Mouse (Mus musculus): Measurements from ENCODE around the gene Aldh9a1. TPM values are rescaled to one million over a fixed set of nuclear protein-coding genes. Genes with fewer than 3 reads are reported as not detected.

Aldh9a1 gene
- polyA plus RNA-seq, 1 experiment from 2014 or later, result 38.3 TPM

DNA sequence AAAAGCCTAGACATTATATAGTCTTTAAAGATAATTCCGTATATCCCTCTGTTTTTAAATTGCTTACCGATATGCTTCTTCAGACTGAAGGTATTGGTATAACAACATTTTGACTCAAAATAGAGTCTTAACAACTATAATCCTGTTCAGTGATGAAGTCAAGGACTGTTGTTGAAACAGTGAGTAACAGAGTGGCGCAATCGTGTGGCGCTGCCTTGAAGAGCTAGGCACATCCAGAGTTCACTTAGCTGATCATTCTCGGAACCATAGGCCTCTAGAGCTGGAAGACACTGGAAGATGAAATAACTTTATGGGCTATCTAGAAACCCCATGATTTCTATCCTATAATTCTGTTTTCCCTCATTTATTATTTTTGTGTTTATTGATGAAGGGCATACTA is 28.1 kb upstream of the Aldh9a1 start:
- WGBS, result 96% methylated on average over 6 of the region's 6 CpGs
- Histone ChIP-seq H3K4me1 (replicated peaks; ENCODE audit: control insufficient read depth, insufficient read depth, low read length) (no peaks in the 10 kb centered on the region), H3K9ac (ENCODE audit: low read length) (no peak overlapping the region), H3K27me3 (ENCODE audit: control insufficient read depth, insufficient read depth, low read length) (no peaks in the 10 kb centered on the region), H3K27ac (ENCODE audit: low read depth, low read length) (no peak overlapping the region), H3K36me3 (ENCODE audit: control insufficient read depth, insufficient read depth, low read length) (peaks cover 5% of the 10 kb centered on the region; the same call in 1 of the 2 replicates), H3K4me3 (ENCODE audit: low read depth, low read length) (no peak overlapping the region), H3K4me2 (ENCODE audit: low read depth, low read length, severe bottlenecking) (no peak overlapping the region), H3K9me3 (ENCODE audit: control insufficient read depth, low read length) (no peaks in the 10 kb centered on the region)
- ATAC-seq (replicated peaks; ENCODE audit: low FRiP score), result no peak
- DNase-seq (ENCODE audit: low spot score), result no peak

DNA sequence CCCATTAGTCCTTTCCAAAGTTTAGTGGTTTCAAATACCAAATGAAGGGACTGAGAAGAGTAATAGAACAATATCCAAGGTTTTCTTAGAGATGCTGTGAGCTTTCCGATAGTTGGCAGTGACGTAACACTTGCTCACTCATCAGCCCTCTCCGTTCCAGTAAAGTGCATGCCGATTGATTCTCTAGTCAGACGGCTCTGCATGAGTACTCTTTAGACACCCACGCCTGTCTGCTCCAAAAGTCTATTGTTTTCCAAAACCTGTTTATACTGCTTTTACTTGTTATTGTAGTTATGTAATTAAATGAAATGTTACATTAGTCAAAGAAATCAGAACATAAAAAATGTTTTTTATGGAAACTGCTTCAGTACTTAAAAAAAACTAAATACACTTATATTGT is 21.0 kb upstream of the Aldh9a1 start:
- 88% methylated on average over 6 of the region's 6 CpGs for WGBS

DNA sequence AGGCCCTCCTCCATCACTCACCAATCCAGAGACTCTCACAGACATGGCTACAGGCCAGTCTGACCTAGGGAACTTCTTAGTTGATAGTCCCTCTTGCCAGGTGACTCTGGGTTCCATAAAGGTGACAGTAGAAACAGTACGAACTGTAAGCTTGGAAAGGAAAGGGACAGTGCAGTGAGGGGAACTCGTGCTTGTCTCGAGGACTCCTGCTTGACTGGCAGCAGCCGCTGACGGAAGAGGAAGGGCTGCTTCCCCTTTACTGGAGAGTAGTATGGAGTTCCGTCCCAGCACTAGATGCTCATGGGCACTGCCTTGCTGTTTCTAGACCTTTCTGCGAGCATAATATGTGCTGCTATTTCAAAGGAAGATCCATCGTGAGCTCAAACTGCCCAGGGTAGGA is 18.7 kb upstream of the Aldh9a1 start:
- Histone ChIP-seq H3K27me3 (ENCODE audit: control insufficient read depth, insufficient read depth, low read length) (no peaks in the 10 kb centered on the region), H3K36me3 (ENCODE audit: control insufficient read depth, insufficient read depth, low read length) (peaks cover 6% of the 10 kb centered on the region; the same call in 1 of the 2 replicates), H3K9me3 (ENCODE audit: control insufficient read depth, low read length) (no peaks in the 10 kb centered on the region), H3K27ac (ENCODE audit: low read depth, low read length) (no peak overlapping the region), H3K4me2 (ENCODE audit: low read depth, low read length, severe bottlenecking) (no peak overlapping the region), H3K9ac (ENCODE audit: low read length) (no peak overlapping the region), H3K4me3 (ENCODE audit: low read depth, low read length) (no peak overlapping the region), H3K4me1 (replicated peaks; ENCODE audit: control insufficient read depth, insufficient read depth, low read length) (no peaks in the 10 kb centered on the region)
- ATAC-seq (replicated peaks; ENCODE audit: low FRiP score) (no peak), DNase-seq (ENCODE audit: low spot score) (no peak)
- 95% methylated on average over 8 of the region's 8 CpGs for WGBS

More for the DNA sequence above, 21.0 kb upstream of the Aldh9a1 start:
- ATAC-seq (replicated peaks; ENCODE audit: low FRiP score) (no peak), DNase-seq (ENCODE audit: low spot score) (no peak)
- H3K27me3 ChIP-seq (ENCODE audit: control insufficient read depth, insufficient read depth, low read length), result no peaks in the 10 kb centered on the region
- H3K27ac ChIP-seq (ENCODE audit: low read depth, low read length), result no peak overlapping the region
- no peak overlapping the region for H3K9ac ChIP-seq (ENCODE audit: low read length)
- H3K36me3 ChIP-seq (ENCODE audit: control insufficient read depth, insufficient read depth, low read length), result peaks cover 6% of the 10 kb centered on the region; the same call in 1 of the 2 replicates
- H3K4me3 ChIP-seq (ENCODE audit: low read depth, low read length), result no peak overlapping the region
- no peaks in the 10 kb centered on the region for H3K9me3 ChIP-seq (ENCODE audit: control insufficient read depth, low read length)
- H3K4me1 ChIP-seq (replicated peaks; ENCODE audit: control insufficient read depth, insufficient read depth, low read length), result no peaks in the 10 kb centered on the region
- H3K4me2 ChIP-seq (ENCODE audit: low read depth, low read length, severe bottlenecking), result no peak overlapping the region

DNA sequence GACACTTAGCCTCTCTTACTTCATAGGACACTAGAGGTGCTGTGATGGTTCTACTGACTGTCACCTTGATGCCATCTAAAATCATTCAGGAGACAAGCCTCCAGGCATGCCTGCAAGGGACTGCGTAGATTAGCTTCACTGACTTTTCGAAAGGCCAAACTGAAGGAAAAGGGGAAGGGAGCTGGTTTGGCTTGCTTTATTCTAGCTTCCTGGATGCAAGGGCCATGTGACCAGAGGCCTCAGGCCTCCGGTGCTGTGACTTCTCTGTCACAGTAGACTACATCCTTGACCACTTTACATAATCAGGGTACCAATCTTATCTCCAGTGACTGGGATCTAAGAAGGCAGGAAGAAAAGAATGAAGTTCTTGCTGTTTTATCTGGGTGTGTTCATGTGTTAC is 13.4 kb upstream of the Aldh9a1 start:
- WGBS, result 92% methylated on average over 3 of the region's 3 CpGs

DNA sequence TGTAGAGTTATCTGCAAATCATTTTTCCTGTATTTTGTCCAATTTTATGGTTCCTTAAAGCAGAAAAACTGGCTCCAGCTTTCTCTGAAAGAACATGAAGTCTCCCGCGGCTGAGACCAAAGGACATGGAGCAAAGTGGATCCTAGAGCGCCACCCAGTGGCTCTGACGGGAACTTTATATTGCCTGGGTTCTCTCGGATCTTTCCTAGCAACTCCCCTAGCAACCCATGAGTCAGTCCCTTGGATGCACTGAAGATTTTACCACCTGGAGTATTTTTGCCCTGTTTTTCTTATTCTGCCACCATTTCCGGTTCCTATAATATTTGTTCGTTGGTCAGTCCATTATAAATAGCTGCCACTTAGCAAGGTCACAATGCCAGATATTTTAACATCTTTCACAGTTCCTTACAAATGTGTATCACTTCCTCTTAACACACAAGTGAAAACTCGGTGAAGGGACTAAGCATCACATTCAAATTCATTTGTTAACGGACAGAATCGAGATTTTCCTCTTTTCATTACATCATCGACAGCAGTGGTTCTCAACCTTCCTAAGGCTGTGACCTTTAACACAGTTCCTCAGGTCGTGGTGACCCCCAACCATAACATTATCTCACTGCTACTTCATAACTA is 12.2 kb upstream of the Aldh9a1 start:
- peak; percentile 60; the same call in 1 of the 2 replicates for ATAC-seq (replicated peaks; ENCODE audit: low FRiP score)
- 23% methylated on average over 12 of the region's 12 CpGs for WGBS

More for the DNA sequence above, 13.4 kb upstream of the Aldh9a1 start:
- H3K4me2 ChIP-seq (ENCODE audit: low read depth, low read length, severe bottlenecking), result no peak overlapping the region
- no peaks in the 10 kb centered on the region for H3K4me1 ChIP-seq (replicated peaks; ENCODE audit: control insufficient read depth, insufficient read depth, low read length)
- no peak overlapping the region for H3K27ac ChIP-seq (ENCODE audit: low read depth, low read length)
- H3K27me3 ChIP-seq (ENCODE audit: control insufficient read depth, insufficient read depth, low read length), result peaks cover 3% of the 10 kb centered on the region; the same call in 1 of the 2 replicates
- no peak overlapping the region for H3K4me3 ChIP-seq (ENCODE audit: low read depth, low read length)
- ATAC-seq (replicated peaks; ENCODE audit: low FRiP score) (no peak), DNase-seq (ENCODE audit: low spot score) (no peak)
- peaks cover 3% of the 10 kb centered on the region; the same call in 1 of the 2 replicates for H3K36me3 ChIP-seq (ENCODE audit: control insufficient read depth, insufficient read depth, low read length)
- H3K9me3 ChIP-seq (ENCODE audit: control insufficient read depth, low read length), result no peaks in the 10 kb centered on the region
- H3K9ac ChIP-seq (ENCODE audit: low read length), result no peak overlapping the region

DNA sequence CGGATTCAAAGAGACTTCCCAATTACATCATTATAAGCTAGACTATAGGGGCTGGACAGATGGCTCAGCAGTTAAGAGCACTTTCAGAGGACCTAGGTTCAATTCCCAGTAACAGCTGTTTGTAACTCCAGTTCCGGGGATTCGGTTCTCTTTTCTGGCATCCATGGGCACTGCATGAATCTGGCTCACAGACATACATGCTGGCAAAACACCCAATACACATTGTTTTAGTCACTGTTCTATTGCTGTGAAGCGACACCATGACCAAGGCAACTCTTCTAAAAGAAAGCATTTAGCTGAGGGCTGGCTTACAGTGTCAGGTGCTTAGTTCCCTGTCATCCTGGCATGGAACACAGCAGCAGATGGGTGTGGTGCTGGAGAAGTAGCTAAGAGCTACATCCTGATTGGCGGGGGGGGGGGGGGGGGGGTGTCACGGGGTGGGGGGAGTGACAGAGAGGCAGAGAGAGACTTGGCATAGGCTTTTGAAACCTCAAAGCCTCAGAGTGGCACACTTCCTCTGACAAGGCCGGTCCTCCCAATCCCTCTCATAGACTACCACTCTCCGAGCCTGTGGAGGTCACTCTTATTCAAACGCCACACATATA is 10.5 kb upstream of the Aldh9a1 start:
- H3K4me3 ChIP-seq (ENCODE audit: low read depth, low read length), result no peak overlapping the region
- H3K36me3 ChIP-seq (ENCODE audit: control insufficient read depth, insufficient read depth, low read length), result no peaks in the 10 kb centered on the region
- peaks cover 3% of the 10 kb centered on the region; the same call in 1 of the 2 replicates for H3K27me3 ChIP-seq (ENCODE audit: control insufficient read depth, insufficient read depth, low read length)
- H3K9ac ChIP-seq (ENCODE audit: low read length), result no peak overlapping the region
- H3K4me2 ChIP-seq (ENCODE audit: low read depth, low read length, severe bottlenecking), result no peak overlapping the region
- DNase-seq (ENCODE audit: low spot score), result no peak
- 75% methylated on average over 9 of the region's 9 CpGs for WGBS
- H3K27ac ChIP-seq (ENCODE audit: low read depth, low read length), result no peak overlapping the region
- no peaks in the 10 kb centered on the region for H3K9me3 ChIP-seq (ENCODE audit: control insufficient read depth, low read length)
- ATAC-seq (replicated peaks; ENCODE audit: low FRiP score), result no peak
- no peaks in the 10 kb centered on the region for H3K4me1 ChIP-seq (replicated peaks; ENCODE audit: control insufficient read depth, insufficient read depth, low read length)

More for the DNA sequence above, 12.2 kb upstream of the Aldh9a1 start:
- Histone ChIP-seq H3K4me2 (ENCODE audit: low read depth, low read length, severe bottlenecking) (no peak overlapping the region), H3K27ac (ENCODE audit: low read depth, low read length) (no peak overlapping the region), H3K9ac (ENCODE audit: low read length) (no peak overlapping the region), H3K27me3 (ENCODE audit: control insufficient read depth, insufficient read depth, low read length) (peaks cover 3% of the 10 kb centered on the region; the same call in 1 of the 2 replicates), H3K9me3 (ENCODE audit: control insufficient read depth, low read length) (no peaks in the 10 kb centered on the region), H3K4me3 (ENCODE audit: low read depth, low read length) (no peak overlapping the region), H3K4me1 (replicated peaks; ENCODE audit: control insufficient read depth, insufficient read depth, low read length) (no peaks in the 10 kb centered on the region), H3K36me3 (ENCODE audit: control insufficient read depth, insufficient read depth, low read length) (no peaks in the 10 kb centered on the region)
- peak; percentile 92 for DNase-seq (ENCODE audit: low spot score)

DNA sequence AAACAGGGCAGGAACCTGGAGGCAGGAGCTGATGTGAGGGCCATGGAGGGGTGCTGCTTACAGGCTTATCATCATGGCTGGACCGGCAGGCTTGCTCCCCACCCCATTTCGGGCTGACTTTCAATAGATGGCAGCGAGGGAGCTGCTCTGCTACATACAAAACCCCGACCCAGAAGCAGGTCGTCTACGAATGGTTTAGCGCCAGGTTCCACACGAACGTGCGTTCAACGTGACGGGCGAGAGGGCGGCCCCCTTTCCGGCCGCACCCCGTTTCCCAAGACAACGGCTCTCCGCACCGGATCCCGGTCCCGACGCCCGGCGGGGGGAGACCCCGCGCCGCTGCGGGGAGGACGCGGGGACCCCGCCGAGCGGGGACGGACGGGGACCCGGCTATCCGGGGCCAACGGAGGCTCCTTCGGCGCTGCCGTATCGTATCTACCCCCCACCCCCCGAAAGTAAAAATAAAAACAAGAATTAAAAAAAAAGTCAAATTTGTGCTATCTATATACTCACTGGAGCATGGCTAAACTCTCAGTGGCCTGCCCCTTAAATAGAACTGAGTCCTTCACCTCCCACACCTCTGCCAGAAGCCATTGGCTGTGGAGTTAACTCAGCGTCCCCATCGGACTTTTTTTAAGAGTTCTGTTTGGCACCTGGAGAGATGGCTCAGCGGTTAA is 9.5 kb upstream of the Aldh9a1 start:
- no peak overlapping the region for H3K27ac ChIP-seq (ENCODE audit: low read depth, low read length)
- peak overlapping the region; percentile 52; the same call in 1 of the 2 replicates for H3K9ac ChIP-seq (ENCODE audit: low read length)
- peak overlapping the region; percentile 38 for H3K4me3 ChIP-seq (ENCODE audit: low read depth, low read length)
- H3K36me3 ChIP-seq (ENCODE audit: control insufficient read depth, insufficient read depth, low read length), result no peaks in the 10 kb centered on the region
- 2% methylated on average over 47 of the region's 47 CpGs for WGBS
- no peaks in the 10 kb centered on the region for H3K9me3 ChIP-seq (ENCODE audit: control insufficient read depth, low read length)
- H3K4me1 ChIP-seq (replicated peaks; ENCODE audit: control insufficient read depth, insufficient read depth, low read length), result no peaks in the 10 kb centered on the region
- no peak for DNase-seq (ENCODE audit: low spot score)
- H3K27me3 ChIP-seq (ENCODE audit: control insufficient read depth, insufficient read depth, low read length), result peaks cover 3% of the 10 kb centered on the region; the same call in 1 of the 2 replicates
- H3K4me2 ChIP-seq (ENCODE audit: low read depth, low read length, severe bottlenecking), result peak overlapping the region; percentile 70
- ATAC-seq (replicated peaks; ENCODE audit: low FRiP score), result peak; percentile 48; the same call in 1 of the 2 replicates

DNA sequence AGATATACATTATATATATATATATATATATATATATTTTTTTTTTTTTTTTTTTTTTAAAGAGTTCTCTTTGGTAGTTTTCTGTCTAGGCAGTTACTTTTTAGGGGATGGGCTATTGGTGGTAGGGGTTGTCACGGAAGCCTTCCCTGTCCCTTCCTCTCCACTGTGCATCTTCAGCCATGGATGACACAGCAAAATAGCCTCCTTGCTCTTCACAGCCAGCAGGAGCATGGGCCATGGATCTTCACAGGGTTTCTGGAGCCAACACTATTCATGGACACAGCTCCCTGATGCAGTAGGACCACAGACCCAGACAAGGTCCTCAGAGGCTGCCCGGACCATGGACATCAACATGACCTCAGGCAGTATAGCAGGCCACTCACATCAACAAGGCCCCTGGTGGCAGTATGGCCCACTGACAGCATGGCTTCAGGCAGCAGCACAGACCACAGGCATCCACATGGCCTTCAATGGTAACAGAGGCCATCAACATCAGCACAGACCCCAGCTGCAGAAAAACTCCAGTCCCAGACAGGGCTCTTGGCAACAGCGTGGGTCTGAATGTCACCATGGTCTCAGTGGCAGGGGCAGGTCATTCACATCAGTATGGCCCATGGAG is 8.8 kb upstream of the Aldh9a1 start:
- 94% methylated on average over 3 of the region's 3 CpGs for WGBS
- Histone ChIP-seq H3K4me1 (replicated peaks; ENCODE audit: control insufficient read depth, insufficient read depth, low read length) (no peaks in the 10 kb centered on the region), H3K9ac (ENCODE audit: low read length) (no peak overlapping the region), H3K36me3 (ENCODE audit: control insufficient read depth, insufficient read depth, low read length) (no peaks in the 10 kb centered on the region), H3K9me3 (ENCODE audit: control insufficient read depth, low read length) (no peaks in the 10 kb centered on the region), H3K27ac (ENCODE audit: low read depth, low read length) (no peak overlapping the region), H3K27me3 (ENCODE audit: control insufficient read depth, insufficient read depth, low read length) (peaks cover 3% of the 10 kb centered on the region; the same call in 1 of the 2 replicates), H3K4me2 (ENCODE audit: low read depth, low read length, severe bottlenecking) (no peak overlapping the region), H3K4me3 (ENCODE audit: low read depth, low read length) (no peak overlapping the region)
- ATAC-seq (replicated peaks; ENCODE audit: low FRiP score) (no peak), DNase-seq (ENCODE audit: low spot score) (no peak)
